Mouse (Mus musculus): ENCODE data around the gene Gm7534. TPM values are rescaled to one million over a fixed set of nuclear protein-coding genes. Genes with fewer than 3 reads are reported as not detected.

Gene Gm7534
- polyA plus RNA-seq, 1 experiment: not detected

DNA sequence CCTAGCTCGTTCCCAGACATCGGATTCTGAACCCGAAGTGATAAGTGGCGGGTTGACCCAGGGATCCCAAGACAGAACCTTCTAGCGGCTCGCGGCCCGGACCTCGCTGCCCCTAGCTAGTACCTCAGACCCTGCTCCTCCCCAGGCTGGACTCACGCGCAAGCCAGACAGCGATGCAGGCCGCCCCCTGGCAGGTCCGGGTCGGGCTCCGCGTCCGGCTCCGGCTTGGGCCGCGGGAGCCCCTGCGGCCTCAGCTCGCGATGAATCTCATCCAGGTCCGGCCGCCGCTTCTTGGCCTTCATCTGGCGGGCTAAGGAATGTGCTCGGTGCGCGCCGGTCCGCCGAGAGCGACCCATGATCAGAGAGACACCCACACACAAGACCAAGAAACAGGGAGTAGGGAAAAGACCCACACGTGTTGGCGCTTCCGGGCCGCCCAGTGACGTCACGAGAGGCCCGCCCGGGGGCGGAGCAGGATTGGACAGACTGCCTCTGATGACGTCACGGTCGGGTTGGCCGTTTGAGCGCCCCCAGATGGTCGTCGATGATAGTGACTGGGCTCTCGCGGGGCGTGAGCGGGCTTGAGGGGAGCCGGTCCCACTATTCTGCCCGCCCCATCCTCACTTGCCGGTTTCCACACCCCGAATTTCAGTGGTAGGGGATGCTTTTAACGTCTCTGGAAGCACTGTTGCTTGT, 42.5 kb upstream of the Gm7534 start, which contains the start of gene Zfp593:
Gene Zfp593 (minus strand): TSS at position 445 of the 696 bp plus-strand sequence.
- no peak for TF ChIP-seq POLR2A (IDR thresholded peaks at IDR 0.05; ENCODE audit: borderline replicate concordance, low read depth, low read length)
- peak; percentile 76 for TF ChIP-seq CTCF (IDR thresholded peaks at IDR 0.05; ENCODE audit: low read depth, low read length)
- Histone ChIP-seq H3K4me3 (ENCODE audit: insufficient read depth, low read length) (peak within 1 kb of the TSS; percentile 99), H3K4me1 (ENCODE audit: control insufficient read depth, insufficient read depth, low read length) (peaks cover 11% of the 10 kb centered on the region), H3K27ac (ENCODE audit: insufficient read depth, low read depth, low read length) (no peak within 1 kb of the TSS)

DNA sequence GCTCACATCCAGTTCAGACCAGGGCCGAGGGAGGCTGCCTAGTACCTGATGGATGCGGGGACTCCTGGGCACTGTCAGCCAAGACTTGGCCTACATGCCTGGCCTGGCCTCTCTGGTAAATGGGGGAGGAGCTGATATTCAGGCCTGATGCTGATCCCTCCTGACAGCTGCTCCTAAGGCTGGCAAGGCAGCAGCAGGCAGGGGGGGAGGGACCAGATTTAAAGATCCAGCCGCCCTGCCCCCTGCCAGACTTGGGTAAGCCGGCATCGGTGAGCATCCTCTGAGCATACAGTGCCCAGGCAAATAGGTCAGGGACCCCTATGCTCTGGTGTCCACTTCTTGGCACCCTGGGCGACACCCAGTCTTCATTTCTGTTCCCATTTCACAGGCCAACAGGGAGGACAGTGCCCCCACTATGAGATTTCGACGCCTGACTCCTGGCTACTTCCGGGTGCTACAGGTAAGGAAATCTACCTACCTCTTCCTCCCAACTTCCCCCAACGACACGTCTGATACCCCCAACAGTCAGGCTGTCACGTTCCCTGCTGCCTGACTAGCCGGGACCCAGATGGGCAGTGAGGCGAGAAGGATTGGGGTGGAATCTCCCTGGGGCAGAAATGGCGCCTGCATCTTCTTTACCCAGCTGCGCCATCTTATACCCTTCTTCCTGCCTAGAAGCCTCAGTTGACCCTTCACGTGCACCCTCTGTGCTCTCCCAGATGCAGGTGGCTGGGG, 40.9 kb upstream of the Gm7534 start, which contains the start of gene E130218I03Rik:
Gene E130218I03Rik (plus strand): TSS at position 147 of the 735 bp plus-strand sequence.
- Histone ChIP-seq H3K27ac (ENCODE audit: insufficient read depth, low read depth, low read length) (no peak within 1 kb of the TSS), H3K4me3 (ENCODE audit: insufficient read depth, low read length) (peak within 1 kb of the TSS; percentile 99), H3K4me1 (ENCODE audit: control insufficient read depth, insufficient read depth, low read length) (peaks cover 13% of the 10 kb centered on the region)
- TF ChIP-seq POLR2A (IDR thresholded peaks at IDR 0.05; ENCODE audit: borderline replicate concordance, low read depth, low read length) (no peak), CTCF (IDR thresholded peaks at IDR 0.05; ENCODE audit: low read depth, low read length) (no peak)

DNA sequence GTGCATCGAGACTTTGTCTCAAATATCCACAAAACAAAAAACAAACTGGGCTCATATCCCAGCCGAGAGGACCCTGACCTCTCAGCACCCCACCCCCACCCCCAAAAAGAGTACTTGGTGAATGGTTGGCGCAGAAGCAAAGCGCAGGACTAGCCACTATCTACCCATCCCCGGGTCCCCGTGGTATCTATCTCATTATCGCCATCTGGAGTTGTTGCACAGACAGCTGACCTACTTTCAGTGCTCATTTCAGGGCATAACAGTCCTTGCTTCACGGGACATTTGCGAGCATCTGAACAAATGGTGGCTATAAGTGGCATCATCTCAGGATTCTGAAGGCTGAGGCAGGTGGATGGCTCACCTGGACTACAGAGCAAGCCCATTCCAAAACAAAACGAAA, 35.9 kb upstream of the Gm7534 start:
- H3K4me1 ChIP-seq (ENCODE audit: control insufficient read depth, insufficient read depth, low read length): peaks cover 4% of the 10 kb centered on the region; the same call in 1 of the 2 replicates
- TF ChIP-seq POLR2A (IDR thresholded peaks at IDR 0.05; ENCODE audit: borderline replicate concordance, low read depth, low read length) (no peak), CTCF (IDR thresholded peaks at IDR 0.05; ENCODE audit: low read depth, low read length) (no peak)
- no peak overlapping the region for H3K27ac ChIP-seq (ENCODE audit: insufficient read depth, low read depth, low read length)
- 0 out of 2 replicates have a peak overlapping the region, but pooled peaks have one; percentile 0 for H3K4me3 ChIP-seq (ENCODE audit: insufficient read depth, low read length)

DNA sequence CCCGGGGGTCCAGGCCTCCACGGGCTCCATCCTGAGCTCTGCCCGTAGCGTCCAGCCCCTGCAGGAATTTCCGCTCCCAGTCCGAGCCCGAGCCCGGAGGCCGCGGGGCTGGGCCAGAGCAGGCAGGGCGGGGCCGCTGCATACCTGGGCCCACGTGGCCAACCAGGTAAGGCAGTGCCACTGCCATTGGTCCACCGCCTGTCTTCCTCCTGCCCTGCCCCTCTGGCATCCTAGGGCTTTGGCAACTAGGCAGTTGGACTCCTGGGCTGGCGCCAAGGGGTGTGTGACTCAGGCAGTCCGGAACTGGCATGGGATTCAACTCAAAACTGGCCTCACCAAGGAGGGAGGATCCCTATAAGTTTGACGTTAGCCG, 35.5 kb upstream of the Gm7534 start, which contains the start of gene Cnksr1:
Gene Cnksr1 (minus strand): TSS at position 121 of the 373 bp plus-strand sequence.
- 0 out of 2 replicates have a peak within 1 kb of the TSS, but pooled peaks have one; percentile 0 for H3K4me3 ChIP-seq (ENCODE audit: insufficient read depth, low read length)
- no peak within 1 kb of the TSS for H3K27ac ChIP-seq (ENCODE audit: insufficient read depth, low read depth, low read length)
- TF ChIP-seq POLR2A (IDR thresholded peaks at IDR 0.05; ENCODE audit: borderline replicate concordance, low read depth, low read length): no peak
- TF ChIP-seq CTCF (IDR thresholded peaks at IDR 0.05; ENCODE audit: low read depth, low read length): no peak
- H3K4me1 ChIP-seq (ENCODE audit: control insufficient read depth, insufficient read depth, low read length): peaks cover 4% of the 10 kb centered on the region; the same call in 1 of the 2 replicates

DNA sequence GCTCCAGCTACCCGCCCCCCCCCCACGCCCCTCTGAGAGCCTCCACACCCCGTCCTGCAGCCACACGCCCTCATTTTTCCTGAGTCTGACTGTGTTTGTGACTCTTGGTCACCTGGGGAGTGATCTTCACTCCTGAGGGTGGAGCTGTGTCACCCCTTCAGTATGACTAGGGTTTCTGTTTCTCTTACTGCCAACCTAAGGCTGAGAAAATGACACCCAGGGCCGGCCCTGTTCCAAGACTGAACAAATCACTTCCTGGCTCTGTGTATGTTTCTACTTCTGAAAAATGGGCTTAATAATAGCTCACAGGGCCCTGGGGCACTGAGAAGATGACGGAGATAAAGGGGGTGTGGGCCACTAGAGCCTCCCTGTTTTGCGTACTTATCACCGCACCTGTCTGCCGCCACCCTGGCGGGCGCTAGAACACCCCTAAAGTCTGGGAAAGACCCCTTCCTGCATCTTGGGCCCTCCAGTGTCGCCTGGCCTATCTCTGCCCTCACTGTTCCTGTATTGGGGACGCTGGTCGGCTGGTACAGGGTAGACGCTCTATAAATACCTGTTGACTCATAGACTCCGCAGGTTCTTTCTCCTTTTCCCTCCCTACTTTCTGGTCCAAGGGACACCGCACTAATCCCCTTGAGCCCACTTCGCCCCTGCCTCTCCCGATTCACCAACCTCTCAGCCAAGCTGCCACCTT, 34.9 kb upstream of the Gm7534 start:
- no peak overlapping the region for H3K4me3 ChIP-seq (ENCODE audit: insufficient read depth, low read length)
- H3K27ac ChIP-seq (ENCODE audit: insufficient read depth, low read depth, low read length): no peak overlapping the region
- H3K4me1 ChIP-seq (ENCODE audit: control insufficient read depth, insufficient read depth, low read length): peaks cover 4% of the 10 kb centered on the region; the same call in 1 of the 2 replicates
- TF ChIP-seq CTCF (IDR thresholded peaks at IDR 0.05; ENCODE audit: low read depth, low read length): no peak
- TF ChIP-seq POLR2A (IDR thresholded peaks at IDR 0.05; ENCODE audit: borderline replicate concordance, low read depth, low read length): no peak

DNA sequence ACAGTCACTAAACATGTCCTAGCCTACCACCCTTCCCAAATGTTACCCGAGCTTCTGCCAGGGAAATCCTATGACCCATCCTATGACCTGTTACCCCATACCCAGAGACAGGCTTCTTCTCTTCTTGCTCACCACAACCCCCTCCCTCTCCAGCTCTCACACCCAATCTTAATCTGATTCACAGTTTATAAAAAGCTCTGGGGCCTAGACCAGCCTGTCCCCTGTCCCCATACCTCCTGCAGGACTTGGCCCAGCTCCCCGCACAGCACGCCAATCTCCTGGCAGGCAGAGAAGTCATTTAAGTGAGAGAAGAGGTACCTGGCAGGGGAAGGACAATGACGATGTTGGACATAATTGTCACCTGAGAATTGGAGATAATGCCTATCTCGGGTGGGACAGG, 32.1 kb upstream of the Gm7534 start:
- Histone ChIP-seq H3K4me1 (ENCODE audit: control insufficient read depth, insufficient read depth, low read length) (peaks cover 4% of the 10 kb centered on the region; the same call in 1 of the 2 replicates), H3K4me3 (ENCODE audit: insufficient read depth, low read length) (no peak overlapping the region), H3K27ac (ENCODE audit: insufficient read depth, low read depth, low read length) (no peak overlapping the region)
- TF ChIP-seq POLR2A (IDR thresholded peaks at IDR 0.05; ENCODE audit: borderline replicate concordance, low read depth, low read length): no peak
- TF ChIP-seq CTCF (IDR thresholded peaks at IDR 0.05; ENCODE audit: low read depth, low read length): no peak

DNA sequence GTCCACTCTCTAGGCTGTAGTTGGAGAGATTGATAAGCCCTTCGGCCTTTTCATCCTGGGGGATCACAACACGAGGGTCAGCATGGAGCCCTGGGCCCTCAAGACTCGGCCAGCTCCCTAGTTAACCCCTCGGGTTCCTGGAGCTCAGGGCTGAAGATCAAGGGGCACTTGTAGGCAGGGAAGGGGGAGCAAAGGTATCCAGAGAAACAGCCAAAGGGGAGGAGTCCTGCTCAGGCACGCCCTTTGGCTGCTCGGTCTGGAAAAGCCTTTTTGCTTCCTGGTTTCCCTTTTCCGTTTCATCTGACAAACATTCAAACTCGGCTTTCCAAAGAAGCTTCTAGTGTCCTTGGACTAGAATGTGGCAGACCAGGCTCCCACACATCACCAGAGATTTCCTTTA, 27.6 kb upstream of the Gm7534 start:
- Histone ChIP-seq H3K27ac (ENCODE audit: insufficient read depth, low read depth, low read length) (no peak overlapping the region), H3K4me3 (ENCODE audit: insufficient read depth, low read length) (no peak overlapping the region), H3K4me1 (ENCODE audit: control insufficient read depth, insufficient read depth, low read length) (no peaks in the 10 kb centered on the region)
- TF ChIP-seq POLR2A (IDR thresholded peaks at IDR 0.05; ENCODE audit: borderline replicate concordance, low read depth, low read length) (no peak), CTCF (IDR thresholded peaks at IDR 0.05; ENCODE audit: low read depth, low read length) (no peak)

DNA sequence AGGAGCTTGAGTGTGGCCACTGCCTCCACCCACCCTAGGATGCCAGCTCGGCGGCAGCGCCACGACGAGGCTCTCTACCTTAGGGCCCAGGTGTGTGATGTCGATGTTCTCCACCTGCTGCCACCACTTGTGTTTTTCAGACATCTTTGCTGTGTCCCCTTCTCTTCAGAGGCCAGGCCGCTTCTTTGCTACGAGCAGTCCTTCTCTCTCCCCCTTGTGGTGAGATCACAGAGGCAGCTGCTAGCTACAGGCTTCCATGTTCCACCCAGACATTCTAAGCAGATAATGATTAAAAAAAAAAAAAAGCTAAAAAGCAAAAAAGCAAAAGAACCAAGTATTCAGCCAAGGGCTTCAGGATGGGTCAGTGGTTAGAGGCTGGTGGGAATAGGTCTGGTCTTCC, 24.4 kb upstream of the Gm7534 start, which contains the start of gene Catsper4:
Gene Catsper4 (minus strand): TSS at position 190 of the 400 bp plus-strand sequence.
- no peak within 1 kb of the TSS for H3K27ac ChIP-seq (ENCODE audit: insufficient read depth, low read depth, low read length)
- TF ChIP-seq POLR2A (IDR thresholded peaks at IDR 0.05; ENCODE audit: borderline replicate concordance, low read depth, low read length) (no peak), CTCF (IDR thresholded peaks at IDR 0.05; ENCODE audit: low read depth, low read length) (no peak)
- H3K4me3 ChIP-seq (ENCODE audit: insufficient read depth, low read length): no peak within 1 kb of the TSS
- H3K4me1 ChIP-seq (ENCODE audit: control insufficient read depth, insufficient read depth, low read length): no peaks in the 10 kb centered on the region

DNA sequence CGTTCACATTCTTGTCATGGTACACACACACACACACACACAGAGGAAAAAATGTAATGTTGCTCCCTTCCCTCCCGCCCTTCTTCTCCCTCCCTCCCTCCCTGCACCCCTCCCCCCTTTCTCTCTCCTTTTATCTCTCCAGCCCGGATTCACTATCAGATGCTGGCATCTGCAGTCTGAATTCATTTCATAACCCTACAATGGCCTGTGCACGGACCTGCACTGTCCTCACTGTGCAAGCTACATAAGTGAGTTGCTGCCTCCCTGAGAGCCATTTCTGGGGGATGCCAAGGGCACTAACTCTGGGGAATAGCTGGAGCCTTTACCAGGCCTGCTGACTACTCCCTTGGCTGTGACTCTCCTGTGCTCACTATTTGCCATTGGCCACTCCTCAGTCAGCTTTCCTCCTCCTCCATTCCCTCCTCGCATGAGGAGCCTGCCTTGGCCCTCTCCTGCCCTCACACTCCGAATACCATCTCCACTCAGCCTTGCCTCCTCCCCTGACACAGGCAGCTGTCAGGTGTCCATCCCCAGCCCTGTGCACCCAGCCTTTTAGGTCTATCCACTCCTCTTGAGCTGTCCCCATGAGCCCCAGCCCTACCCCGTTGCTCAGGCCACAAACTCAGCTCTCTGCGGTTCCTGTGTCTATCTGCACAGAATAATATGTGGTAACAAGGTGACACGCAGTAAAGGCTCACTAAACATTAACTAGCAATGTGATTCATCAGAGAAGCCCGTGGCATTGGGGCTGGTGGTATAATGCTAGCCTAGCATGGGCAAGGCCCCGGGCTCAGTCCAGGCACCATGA, 20.2 kb upstream of the Gm7534 start:
- TF ChIP-seq CTCF (IDR thresholded peaks at IDR 0.05; ENCODE audit: low read depth, low read length) (no peak), POLR2A (IDR thresholded peaks at IDR 0.05; ENCODE audit: borderline replicate concordance, low read depth, low read length) (no peak)
- H3K4me3 ChIP-seq (ENCODE audit: insufficient read depth, low read length): no peak overlapping the region
- no peaks in the 10 kb centered on the region for H3K4me1 ChIP-seq (ENCODE audit: control insufficient read depth, insufficient read depth, low read length)
- H3K27ac ChIP-seq (ENCODE audit: insufficient read depth, low read depth, low read length): no peak overlapping the region

Data from bone marrow macrophage, adult 2 months (primary cell).